Mouse (Mus musculus) cortical plate, adult 2 months (tissue): ENCODE measurements at regions not wholly inside any gene's neighbourhood (a gene's known extent, or its start where the extent isn't known, plus 50 kb on each side); places are given as distances from the start of the nearest gene placed in this dataset.

Source experiments
- H3K27ac ChIP-seq: fragments of 200-500 bp; 2 replicates; pipeline ENCODE4 v1.5.1; 2012; ENCODE audit warnings: low read length, control low read depth, inconsistent platforms; ENCODE audit not compliant: insufficient read depth
- H3K4me1 ChIP-seq: fragments of 200-500 bp; 2 replicates; pipeline ENCODE4 v1.6.1; 2011; ENCODE audit warnings: low read length; ENCODE audit not compliant: control insufficient read depth, insufficient read depth
- H3K4me3 ChIP-seq: fragments of 200-500 bp; 2 replicates; pipeline ENCODE4 v1.5.1; 2011; ENCODE audit warnings: mild to moderate bottlenecking, low read length, control low read depth; ENCODE audit not compliant: insufficient read depth
- CTCF ChIP-seq: fragments of 200-500 bp; IDR thresholded peaks from 2 replicates; pipeline ENCODE4 v1.5.1; 2011; ENCODE audit warnings: mild to moderate bottlenecking, control low read depth, low read length; ENCODE audit not compliant: insufficient read depth; ENCODE audit errors: extremely low read depth
- POLR2A ChIP-seq: fragments of 200-500 bp; IDR thresholded peaks from 2 replicates; pipeline ENCODE4 v1.6.1; 2011; ENCODE audit warnings: mild to moderate bottlenecking, low read length, control low read depth; ENCODE audit not compliant: insufficient read depth; ENCODE audit errors: extremely low read depth

DNA sequence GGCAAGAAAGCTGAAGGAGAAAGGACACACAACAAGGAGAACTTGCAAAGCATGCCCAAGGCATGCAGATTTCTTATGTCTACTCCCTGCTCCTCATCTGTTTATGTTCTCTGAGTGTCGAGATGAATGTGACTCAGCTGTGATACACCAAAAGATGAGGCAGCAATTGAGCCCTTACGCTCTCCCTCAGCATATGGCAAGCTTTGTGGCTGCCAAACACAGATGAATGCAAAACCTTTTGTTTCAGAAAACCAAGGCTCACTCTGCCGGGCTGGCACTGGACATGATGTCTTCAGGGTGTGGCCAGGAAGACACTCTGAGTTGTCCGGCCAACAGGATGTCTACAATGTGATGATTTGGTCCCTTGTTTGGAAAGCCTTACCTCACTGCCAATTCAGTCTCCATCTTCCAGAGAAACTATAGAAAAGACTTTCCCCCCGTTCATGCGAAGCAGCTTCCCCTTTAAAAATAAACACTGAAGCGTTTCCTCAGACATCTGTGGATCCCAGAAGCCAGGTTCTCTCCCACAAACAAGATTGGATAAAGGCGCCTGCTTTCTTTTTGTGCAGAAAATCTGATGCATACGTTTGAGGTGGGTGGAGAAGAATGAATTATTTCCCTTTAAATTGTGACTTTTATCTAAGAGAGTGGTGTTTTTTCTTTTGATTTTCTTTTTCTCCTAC lies 171.5 kb downstream of the Tmx1 start:
- H3K4me1 ChIP-seq, result peaks cover 11% of the 10 kb centered on the region
- H3K4me3 ChIP-seq, result no peak overlapping the region
- peak overlapping the region; percentile 45 for H3K27ac ChIP-seq
- no peak for TF ChIP-seq CTCF
- TF ChIP-seq POLR2A, result no peak

DNA sequence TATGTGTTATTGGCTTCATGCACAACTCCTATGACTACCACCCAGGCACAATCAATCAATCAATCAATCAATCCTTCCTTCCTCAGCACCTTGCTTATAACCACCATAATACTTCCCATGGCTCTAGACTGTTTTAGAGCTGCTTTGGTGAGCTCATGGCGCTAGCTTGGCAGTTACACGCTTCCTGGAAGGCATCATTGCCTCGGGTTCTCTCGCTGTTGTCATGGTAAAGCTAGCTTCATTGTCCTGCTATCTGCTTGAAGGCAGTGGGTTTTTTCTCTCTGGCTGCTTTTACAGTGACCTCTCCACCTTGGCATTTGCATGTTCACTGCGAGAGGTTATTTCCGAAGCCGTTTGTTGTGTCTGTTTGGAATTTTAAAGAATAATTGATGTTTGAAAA lies 174.7 kb downstream of the Tmx1 start:
- Histone ChIP-seq H3K27ac (no peak overlapping the region), H3K4me1 (peaks cover 11% of the 10 kb centered on the region), H3K4me3 (no peak overlapping the region)
- no peak for TF ChIP-seq POLR2A
- TF ChIP-seq CTCF, result no peak

DNA sequence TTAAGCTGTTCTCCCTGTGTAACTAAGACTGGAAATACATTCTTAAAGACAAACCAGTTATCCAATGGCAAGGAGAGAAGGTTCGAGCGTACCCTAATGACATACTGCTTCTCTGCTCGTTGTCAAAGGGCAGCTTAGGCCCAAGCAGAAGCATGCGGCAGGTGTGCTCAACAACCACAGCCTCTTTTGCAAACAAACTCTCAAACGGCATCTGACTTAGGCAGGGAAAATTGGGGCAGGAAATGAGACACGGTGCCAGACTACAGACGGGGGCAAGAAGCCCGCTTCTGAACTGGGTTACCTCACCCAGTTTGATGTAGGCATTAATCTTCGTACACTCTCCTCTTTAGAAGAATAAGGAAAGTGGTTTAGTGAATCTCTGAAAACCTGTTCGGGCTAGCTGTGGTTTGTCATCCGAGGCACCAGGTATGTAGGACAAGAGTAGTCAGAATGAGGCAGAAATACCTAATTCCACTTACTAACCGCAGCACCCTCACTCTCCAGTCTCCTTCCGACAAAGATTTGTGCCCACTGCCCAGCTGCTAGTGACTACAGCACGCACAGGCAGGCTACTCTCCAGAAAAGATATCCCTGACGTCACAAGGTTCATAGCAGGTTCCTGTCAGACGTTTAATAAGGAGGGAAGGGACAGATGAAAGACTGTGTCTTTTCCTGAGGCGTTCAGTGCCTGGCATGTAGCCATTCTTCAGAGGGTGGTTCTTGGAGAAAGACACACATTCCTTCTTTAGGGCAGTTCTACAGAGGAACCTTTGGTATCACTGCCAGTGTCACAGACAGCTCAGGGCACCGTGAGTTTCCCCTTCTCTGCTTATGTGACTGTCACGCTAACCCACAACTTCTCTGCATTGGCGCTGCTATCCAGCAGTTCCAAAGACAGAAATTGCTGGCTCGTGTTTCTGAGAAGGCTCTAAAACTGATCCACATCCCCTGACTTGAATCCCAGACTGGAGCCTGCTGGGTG lies 175.8 kb downstream of the Tmx1 start:
- Histone ChIP-seq H3K27ac (no peak overlapping the region), H3K4me1 (peaks cover 11% of the 10 kb centered on the region), H3K4me3 (no peak overlapping the region)
- TF ChIP-seq POLR2A (no peak), CTCF (no peak)

DNA sequence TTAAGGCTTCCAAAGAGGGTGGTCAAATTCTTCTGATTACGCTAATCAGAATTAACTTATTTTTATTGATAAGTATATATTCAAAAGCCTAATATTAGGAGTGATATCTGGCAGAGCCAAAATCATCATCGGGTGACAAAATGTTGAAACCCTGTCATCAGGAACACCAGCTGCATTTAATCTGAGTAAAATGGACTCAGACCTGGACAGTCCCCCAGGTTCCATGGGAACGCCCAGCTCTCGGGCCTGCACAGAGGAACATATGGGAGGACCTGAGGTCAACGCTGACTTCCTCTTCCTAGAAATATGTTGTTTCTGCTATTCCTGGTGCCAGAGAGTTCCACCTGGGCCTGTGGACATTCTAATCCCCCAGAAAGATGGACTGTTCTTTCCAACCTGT lies 176.5 kb downstream of the Tmx1 start:
- TF ChIP-seq CTCF (no peak), POLR2A (no peak)
- H3K4me1 ChIP-seq, result peaks cover 9% of the 10 kb centered on the region
- no peak overlapping the region for H3K27ac ChIP-seq
- no peak overlapping the region for H3K4me3 ChIP-seq

DNA sequence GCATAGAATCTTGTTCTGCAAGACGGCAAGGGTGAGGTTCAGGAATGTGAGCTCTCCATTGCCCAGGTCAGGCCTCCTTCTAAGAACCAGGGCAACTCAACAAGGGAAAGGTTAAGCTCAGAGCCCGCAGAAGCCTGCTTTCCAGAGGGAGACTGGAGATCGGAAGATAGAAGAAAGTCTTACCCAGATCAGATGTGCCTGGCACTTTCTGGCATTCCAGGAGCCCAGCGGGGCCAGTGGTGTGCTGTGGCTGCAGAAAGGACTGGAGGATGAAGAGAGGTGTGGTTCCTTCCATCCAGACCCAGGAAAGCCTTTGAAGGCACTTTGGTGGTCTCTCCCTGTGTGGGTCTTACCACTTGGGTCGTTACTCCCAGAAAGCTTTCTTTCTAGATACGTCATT lies 178.4 kb downstream of the Tmx1 start:
- Histone ChIP-seq H3K27ac (no peak overlapping the region), H3K4me1 (peaks cover 6% of the 10 kb centered on the region), H3K4me3 (no peak overlapping the region)
- TF ChIP-seq POLR2A, result no peak
- no peak for TF ChIP-seq CTCF

DNA sequence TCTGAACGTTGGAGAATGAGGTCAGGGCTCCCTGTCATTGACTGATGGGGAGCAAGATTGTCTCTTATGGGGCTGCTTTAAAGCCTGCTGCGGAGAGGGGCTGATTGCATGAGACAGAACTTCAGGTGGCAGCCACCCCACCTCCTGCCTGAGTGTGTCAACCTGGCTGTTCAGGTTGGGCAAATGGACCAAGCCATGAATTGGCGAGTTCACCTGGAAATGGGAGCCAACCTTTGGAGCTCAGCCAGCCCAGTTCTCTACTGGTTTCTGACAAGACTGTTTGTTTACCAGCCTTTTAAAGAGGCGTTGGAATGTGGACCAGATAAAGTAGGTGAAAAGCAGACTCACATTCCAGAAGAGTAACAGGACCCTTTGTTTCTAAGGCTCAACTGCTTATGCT lies 180.3 kb downstream of the Tmx1 start:
- no peak overlapping the region for H3K27ac ChIP-seq
- no peak overlapping the region for H3K4me3 ChIP-seq
- TF ChIP-seq CTCF (no peak), POLR2A (no peak)
- peaks cover 6% of the 10 kb centered on the region for H3K4me1 ChIP-seq

DNA sequence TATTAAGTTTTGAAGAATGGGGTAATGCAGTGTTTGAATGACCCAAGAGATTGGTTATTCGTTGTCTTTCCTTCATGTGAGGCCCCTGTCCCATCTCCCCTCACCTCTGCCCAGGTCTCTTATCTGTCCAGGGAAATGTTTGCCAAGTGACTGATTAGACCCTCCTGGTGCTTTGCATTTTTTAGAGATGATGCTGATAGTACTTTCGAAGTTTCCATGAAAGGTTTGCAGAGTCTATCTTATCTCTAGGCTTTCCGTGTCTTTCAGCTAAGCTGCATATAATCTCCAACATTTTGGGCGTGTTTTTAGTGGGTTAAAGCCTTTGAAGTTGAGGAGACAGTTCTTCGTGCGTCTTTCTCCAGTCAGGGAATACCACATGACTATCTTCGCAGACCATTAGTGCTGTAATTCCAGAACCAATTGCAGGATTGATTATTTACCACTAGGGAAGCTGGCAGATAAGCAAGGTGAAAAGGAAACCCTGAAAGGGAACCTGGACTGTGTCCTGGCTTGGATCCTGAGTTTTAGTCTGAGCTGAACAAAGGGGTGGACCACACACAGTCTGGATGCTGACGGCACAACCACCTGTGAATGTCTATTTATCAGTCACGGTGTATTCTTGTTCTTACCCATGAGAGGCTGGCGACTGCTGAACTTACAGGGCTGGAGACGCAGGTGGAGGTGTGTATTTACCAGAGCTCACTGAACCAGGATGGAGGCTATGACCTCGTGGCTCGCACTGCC lies 180.9 kb downstream of the Tmx1 start:
- no peak for TF ChIP-seq POLR2A
- H3K4me1 ChIP-seq, result peaks cover 3% of the 10 kb centered on the region
- no peak overlapping the region for H3K27ac ChIP-seq
- H3K4me3 ChIP-seq, result no peak overlapping the region

DNA sequence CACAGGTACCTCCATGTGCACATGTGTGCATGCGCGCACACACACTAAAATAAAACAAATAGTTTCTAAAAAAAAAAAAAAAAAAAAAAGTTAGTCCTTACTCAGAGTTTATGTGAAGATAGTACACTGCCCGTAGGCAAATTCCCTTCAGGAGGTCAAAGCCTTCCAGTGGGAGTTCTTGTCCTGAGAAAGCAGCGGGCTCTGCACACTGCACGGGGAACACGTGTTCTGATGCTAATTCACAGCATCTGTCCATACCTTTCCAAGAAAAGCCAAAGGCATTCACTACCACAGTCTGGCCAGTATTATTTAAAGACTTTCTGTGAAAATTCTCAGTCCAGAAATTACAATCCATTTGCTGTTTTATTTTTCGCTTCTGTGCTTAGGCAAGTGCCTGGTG lies 183.1 kb downstream of the Tmx1 start:
- H3K4me1 ChIP-seq, result no peaks in the 10 kb centered on the region
- no peak overlapping the region for H3K4me3 ChIP-seq
- H3K27ac ChIP-seq, result no peak overlapping the region
- TF ChIP-seq CTCF (no peak), POLR2A (no peak)

DNA sequence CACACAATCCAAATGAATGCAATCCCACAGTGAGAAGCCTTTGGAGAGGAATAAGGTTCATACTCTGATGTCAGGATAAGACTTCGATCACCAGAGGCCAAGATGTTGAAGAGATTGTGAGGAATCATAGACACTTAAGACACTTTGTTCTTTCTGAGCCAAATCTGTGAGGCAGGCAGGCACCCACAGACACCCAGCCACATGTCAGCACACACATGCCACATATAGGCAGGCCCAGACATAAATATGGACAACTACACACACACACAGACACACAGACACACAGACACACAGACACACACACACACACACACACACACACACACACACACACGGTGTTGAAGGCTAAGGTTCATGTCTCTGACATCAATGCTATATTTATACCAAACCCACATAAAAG lies 185.1 kb upstream of the Frmd6 start:
- Histone ChIP-seq H3K4me3 (no peak overlapping the region), H3K27ac (no peak overlapping the region), H3K4me1 (no peaks in the 10 kb centered on the region)
- TF ChIP-seq CTCF (no peak), POLR2A (no peak)
